Mouse (Mus musculus) G1E (cell line): Measurements from ENCODE around the gene Cdc14b. TPM values are rescaled to one million over a fixed set of nuclear protein-coding genes. Genes with fewer than 3 reads are reported as not detected.

Source experiments
- ATAC-seq: 2 replicates; pipeline ENCODE4 v1.8.0; 2016; ENCODE audit warnings: mild to moderate bottlenecking; ENCODE audit not compliant: insufficient number of reproducible peaks, poor library complexity, low FRiP score, severe bottlenecking; ENCODE audit errors: extremely low read depth
- DNase-seq: peaks from one replicate; pipeline ENCODE4 v3.0.0; 2012; ENCODE audit warnings: low spot score
- H3K27me3 ChIP-seq: 2 replicates; pipeline ENCODE4 v1.6.1; 2012; ENCODE audit warnings: mild to moderate bottlenecking, low read length, inconsistent platforms; ENCODE audit not compliant: insufficient read depth
- H3K36me3 ChIP-seq: replicated peaks from 2 replicates; pipeline ENCODE3; 2012; ENCODE audit warnings: mild to moderate bottlenecking, inconsistent platforms
- H3K4me1 ChIP-seq: 2 replicates; pipeline ENCODE4 v1.6.1; 2012; ENCODE audit warnings: low read depth, low read length, inconsistent platforms, mixed read lengths; ENCODE audit not compliant: insufficient read depth
- H3K4me3 ChIP-seq: 2 replicates; pipeline ENCODE4 v1.5.1; 2012; ENCODE audit warnings: low read depth, mild to moderate bottlenecking, inconsistent platforms, low read length, moderate library complexity, mixed read lengths
- H3K9me3 ChIP-seq: replicated peaks from 2 replicates; pipeline ENCODE4 v1.6.1; 2012; ENCODE audit warnings: inconsistent platforms
- CTCF ChIP-seq: IDR thresholded peaks from 2 replicates; pipeline ENCODE4 v1.5.1; 2012; ENCODE audit warnings: low read depth, low read length, inconsistent platforms, mixed read lengths
- GATA1 ChIP-seq: IDR thresholded peaks from 2 replicates; pipeline ENCODE4 v1.6.1; 2012; ENCODE audit warnings: borderline replicate concordance, low read length, inconsistent platforms, mixed read lengths
- GATA2 ChIP-seq: IDR thresholded peaks from 2 replicates; pipeline ENCODE4 v1.6.1; 2012; ENCODE audit warnings: low read depth, low read length, inconsistent platforms, borderline replicate concordance
- POLR2AphosphoS5 ChIP-seq: IDR thresholded peaks from 2 replicates; pipeline ENCODE4 v1.6.1; 2012; ENCODE audit warnings: low read depth, low read length, inconsistent platforms; ENCODE audit not compliant: insufficient replicate concordance
- TAL1 ChIP-seq: conservative IDR thresholded peaks from 2 replicates; pipeline ENCODE4 v1.6.1; 2012; ENCODE audit warnings: low read depth, low read length, inconsistent platforms, mixed read lengths
- polyA plus RNA-seq: library from polyadenylated mRNA; stranded (reverse); fragments of >175 nt; gene quantifications from 2 replicates; pipeline ENCODE4 v1.2.3, GENCODE M21; 2012
- total RNA-seq, 2 experiments: library from RNA; stranded (forward) in 1 of 2; stranded (reverse) in 1 of 2; fragments of 200-1000 nt in 1 of 2; fragments of >200 nt in 1 of 2; fragmentation: Nextera tagmentation in 1 of 2; gene quantifications; 2 replicates each; pipeline ENCODE4 v1.2.3; 2014 to 2017

Gene Cdc14b
- total and polyA plus RNA-seq, 3 experiments = 0.13 to 4.1 (median 2.3) TPM

DNA sequence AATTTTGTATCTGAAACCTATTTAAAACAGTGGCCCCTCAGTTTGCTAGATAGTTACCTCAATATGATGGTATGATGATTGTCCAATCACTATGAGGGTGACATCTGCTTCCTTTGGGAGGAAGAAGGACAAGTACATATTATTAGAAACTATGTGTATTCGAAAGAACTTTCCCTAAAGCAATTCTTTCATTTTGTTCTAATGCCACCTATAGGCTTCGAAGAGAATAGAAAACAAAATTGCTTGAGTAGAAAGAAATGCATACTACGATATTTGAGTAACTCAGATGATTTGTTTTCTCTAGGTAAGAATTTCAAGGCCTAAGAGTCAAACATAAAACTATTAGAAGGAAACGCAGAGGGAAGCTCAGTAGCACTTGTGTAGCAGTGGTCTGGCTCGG, 33.9 kb upstream of the Cdc14b start:
- TF ChIP-seq TAL1 (no peak), GATA2 (no peak), GATA1 (no peak), POLR2AphosphoS5 (no peak), CTCF (no peak)

DNA sequence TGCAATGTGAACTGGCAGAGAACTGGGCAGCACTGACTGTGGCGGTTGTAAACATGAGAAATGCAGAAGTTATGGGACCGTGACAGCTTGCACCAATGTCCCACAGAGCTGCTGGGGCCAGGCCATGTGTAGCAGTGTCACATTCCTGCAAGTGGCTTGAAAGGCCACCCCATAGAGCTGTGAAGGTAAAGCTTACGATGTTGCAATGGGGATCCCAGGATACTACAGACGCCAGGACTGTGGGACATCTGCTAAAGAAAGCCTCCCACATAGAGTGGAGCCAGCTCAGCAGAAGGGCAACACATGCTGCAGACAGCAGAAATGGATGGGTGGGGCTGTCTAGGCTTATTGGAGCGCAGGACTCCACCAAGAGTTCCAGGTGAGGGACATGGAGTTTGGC, 32.4 kb upstream of the Cdc14b start:
- no peaks in the 10 kb centered on the region for H3K27me3 ChIP-seq
- TF ChIP-seq TAL1 (no peak), GATA2 (no peak), GATA1 (no peak), CTCF (no peak), POLR2AphosphoS5 (no peak)
- no peak overlapping the region for H3K4me3 ChIP-seq
- H3K4me1 ChIP-seq = peaks cover 33% of the 10 kb centered on the region
- H3K36me3 ChIP-seq = peaks cover 48% of the 10 kb centered on the region
- no peak for ATAC-seq
- no peak for DNase-seq
- no peaks in the 10 kb centered on the region for H3K9me3 ChIP-seq

More for the DNA sequence above, 33.9 kb upstream of the Cdc14b start:
- Histone ChIP-seq H3K27me3 (no peaks in the 10 kb centered on the region), H3K36me3 (peaks cover 43% of the 10 kb centered on the region), H3K4me3 (no peak overlapping the region), H3K9me3 (no peaks in the 10 kb centered on the region), H3K4me1 (peaks cover 37% of the 10 kb centered on the region)
- no peak for ATAC-seq
- no peak for DNase-seq

GRCm38 (mm10) chr13:64306078-64306477, 31.0 kb upstream of the Cdc14b start:
- ATAC-seq = 0 out of 2 replicates have a peak, but pooled peaks have one; percentile 51
- Histone ChIP-seq H3K9me3 (no peaks in the 10 kb centered on the region), H3K4me3 (no peak overlapping the region), H3K27me3 (no peaks in the 10 kb centered on the region), H3K36me3 (peaks cover 48% of the 10 kb centered on the region), H3K4me1 (peaks cover 26% of the 10 kb centered on the region)
- TF ChIP-seq GATA1 (no peak), POLR2AphosphoS5 (no peak), TAL1 (no peak), GATA2 (no peak), CTCF (peak; percentile 67)
- no peak for DNase-seq

- TF ChIP-seq CTCF (no peak), GATA1 (no peak), POLR2AphosphoS5 (no peak), GATA2 (no peak), TAL1 (no peak)
- H3K36me3 ChIP-seq = peaks cover 35% of the 10 kb centered on the region
- H3K4me3 ChIP-seq = no peak overlapping the region
- no peak for ATAC-seq
- no peaks in the 10 kb centered on the region for H3K27me3 ChIP-seq
- DNase-seq = no peak
- no peaks in the 10 kb centered on the region for H3K4me1 ChIP-seq
- H3K9me3 ChIP-seq = no peaks in the 10 kb centered on the region
These were observed 24.0 kb upstream of the Cdc14b start for GRCm38 (mm10) chr13:64299069-64299468.

DNA sequence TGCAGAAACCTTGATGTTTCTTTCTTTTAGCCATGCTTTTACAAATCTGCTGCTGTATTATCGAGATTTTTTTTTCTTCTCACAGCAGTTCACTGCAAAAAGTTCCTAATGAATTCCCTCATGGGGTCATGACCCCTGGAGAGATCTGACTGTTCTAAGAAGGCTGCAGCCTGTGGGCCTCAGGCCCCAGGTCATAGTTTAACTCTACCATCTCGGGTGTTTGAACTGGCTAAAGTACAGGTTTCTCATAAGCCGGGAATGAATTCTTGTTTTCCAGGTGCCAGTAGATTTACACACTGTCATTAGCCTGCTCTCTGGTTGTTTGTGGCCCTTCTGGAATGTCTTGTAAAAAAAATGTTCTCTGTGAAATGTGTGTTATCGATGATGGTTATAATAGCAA, 11.7 kb upstream of the Cdc14b start:
- Histone ChIP-seq H3K36me3 (peaks cover 2% of the 10 kb centered on the region), H3K4me3 (no peak overlapping the region), H3K4me1 (no peaks in the 10 kb centered on the region), H3K9me3 (peaks cover 5% of the 10 kb centered on the region), H3K27me3 (no peaks in the 10 kb centered on the region)
- TF ChIP-seq CTCF (no peak), GATA1 (no peak), GATA2 (no peak), TAL1 (no peak), POLR2AphosphoS5 (no peak)
- ATAC-seq (no peak), DNase-seq (no peak)

- ATAC-seq (no peak), DNase-seq (no peak)
- no peak overlapping the region for H3K4me3 ChIP-seq
- H3K36me3 ChIP-seq = peaks cover 2% of the 10 kb centered on the region
- peaks cover 5% of the 10 kb centered on the region for H3K9me3 ChIP-seq
- no peaks in the 10 kb centered on the region for H3K4me1 ChIP-seq
- H3K27me3 ChIP-seq = no peaks in the 10 kb centered on the region
- TF ChIP-seq GATA2 = no peak
- no peak for TF ChIP-seq POLR2AphosphoS5
- no peak for TF ChIP-seq CTCF
- TF ChIP-seq TAL1 = no peak
- TF ChIP-seq GATA1 = no peak
These were observed 11.2 kb upstream of the Cdc14b start for GRCm38 (mm10) chr13:64286321-64286720.
